In genomic region chr1:132067261-132068255, GRCm38 (mm10) we compare ENCODE assay signal across 8 mouse cellular contexts. TPM values are rescaled to one million over a fixed set of nuclear protein-coding genes. Genes with fewer than 3 reads are reported as not detected.
DNase-seq lines count a peak whose midpoint lies in the region; ATAC-seq lines count a peak whose summit lies in the region.

Gene Mfsd4a (minus strand): TSS chr1:132068062.

- peak; percentile 5 for DNase-seq in T-cell, adult 2 months (ENCODE audit: low spot score)
- DNase-seq in cerebellum, adult 9-11 months, result peak; percentile 82
- DNase-seq in frontal cortex, postnatal 36 days (ENCODE audit: low spot score in 2 of 2), result peak; percentile 54 to 55
- DNase-seq in left cerebral cortex, adult 8-10 months (ENCODE audit: low spot score in 2 of 2), result peak; percentile 37 to 56
- DNase-seq in lung, postnatal 4 days, result peak; percentile 55 to 73
- DNase-seq in right cerebral cortex, postnatal 14 days, result peak; percentile 44

- no peak within 1 kb of the TSS for H3K27ac ChIP-seq in hindbrain, embryonic 15.5 days (replicated peaks)

- H3K27me3 ChIP-seq in hindbrain, embryonic 15.5 days, result peaks cover 25% of the 10 kb centered on the region

- no peaks in the 10 kb centered on the region for H3K36me3 ChIP-seq in hindbrain, embryonic 15.5 days

- H3K4me3 ChIP-seq in hindbrain, embryonic 15.5 days, result peak within 1 kb of the TSS; percentile 51

- peak within 1 kb of the TSS; percentile 59 for H3K9ac ChIP-seq in hindbrain, embryonic 15.5 days

- peaks cover 14% of the 10 kb centered on the region for H3K4me1 ChIP-seq in hindbrain, embryonic 15.5 days (replicated peaks)

- ATAC-seq in hindbrain, embryonic 15.5 days (ENCODE audit: low FRiP score, low read depth), result peak; percentile 76
- ATAC-seq in erythroid progenitor cell, adult 5-6 weeks (replicated peaks; ENCODE audit: low FRiP score, poor library complexity, severe bottlenecking), result no peak

- no peaks in the 10 kb centered on the region for H3K9me3 ChIP-seq in hindbrain, embryonic 15.5 days

- 1% methylated on average over 67 of the region's 80 CpGs for WGBS in hindbrain, embryonic 15.5 days

- H3K4me2 ChIP-seq in hindbrain, embryonic 15.5 days, result peak within 1 kb of the TSS; percentile 95

RNA-seq across cellular contexts. Expression of gene Mfsd4a, which starts in this region (rescaled TPM):
- 6.9 and 7.3 TPM in 2 replicates for polyA plus RNA-seq in hindbrain, embryonic 15.5 days (2015; fragmentation: Nextera tagmentation; extraction: Ambion mirVana)
- 100 to 1,000 TPM in 1 of 4 experiments, 10 to 100 TPM in 3; 77.0 to 100 (median 85.0) TPM for total RNA-seq in left cerebral cortex, adult 8-10 months (2022)
- 0.72 TPM in 1 of 2 replicates, not detected in the other for total RNA-seq in erythroid progenitor cell, adult 5-6 weeks (2015; ENCODE audit: low replicate concordance)
- 0.15 and 5.4 TPM in 2 replicates for total RNA-seq in erythroid progenitor cell, adult 5-6 weeks (2017; ENCODE audit: low replicate concordance)

Comparison
In these comparisons a context has a peak if more than half of its experiments do, and no peak if none do; other contexts are left out.
1. RNA of gene Mfsd4a (total RNA-seq): 77.0 to 100 TPM in left cerebral cortex, adult 8-10 months; 0.15 to 5.4 TPM in erythroid progenitor cell, adult 5-6 weeks; every median in the first group is over 10 times any median in the second.
2. DNase-seq: peak in every context shown above with its lines; median percentile 82 in cerebellum, adult 9-11 months; 64 in lung, postnatal 4 days; 54 in frontal cortex, postnatal 36 days; 46 in left cerebral cortex, adult 8-10 months; 44 in right cerebral cortex, postnatal 14 days; 5 in T-cell, adult 2 months.